Mouse (Mus musculus) 3134 (cell line): Measurements from ENCODE around the gene Pgghg.

Experiments
- DNase-seq: peaks from one replicate; pipeline ENCODE4 v3.0.0-alpha.2; 2011; ENCODE audit warnings: low spot score; ENCODE audit not compliant: insufficient read length; ENCODE audit errors: extremely low read depth

Gene Pgghg

GRCm38 (mm10) chr7:140982971-140983370 is 41.8 kb downstream of the Pgghg start:
- no peak for DNase-seq

DNA sequence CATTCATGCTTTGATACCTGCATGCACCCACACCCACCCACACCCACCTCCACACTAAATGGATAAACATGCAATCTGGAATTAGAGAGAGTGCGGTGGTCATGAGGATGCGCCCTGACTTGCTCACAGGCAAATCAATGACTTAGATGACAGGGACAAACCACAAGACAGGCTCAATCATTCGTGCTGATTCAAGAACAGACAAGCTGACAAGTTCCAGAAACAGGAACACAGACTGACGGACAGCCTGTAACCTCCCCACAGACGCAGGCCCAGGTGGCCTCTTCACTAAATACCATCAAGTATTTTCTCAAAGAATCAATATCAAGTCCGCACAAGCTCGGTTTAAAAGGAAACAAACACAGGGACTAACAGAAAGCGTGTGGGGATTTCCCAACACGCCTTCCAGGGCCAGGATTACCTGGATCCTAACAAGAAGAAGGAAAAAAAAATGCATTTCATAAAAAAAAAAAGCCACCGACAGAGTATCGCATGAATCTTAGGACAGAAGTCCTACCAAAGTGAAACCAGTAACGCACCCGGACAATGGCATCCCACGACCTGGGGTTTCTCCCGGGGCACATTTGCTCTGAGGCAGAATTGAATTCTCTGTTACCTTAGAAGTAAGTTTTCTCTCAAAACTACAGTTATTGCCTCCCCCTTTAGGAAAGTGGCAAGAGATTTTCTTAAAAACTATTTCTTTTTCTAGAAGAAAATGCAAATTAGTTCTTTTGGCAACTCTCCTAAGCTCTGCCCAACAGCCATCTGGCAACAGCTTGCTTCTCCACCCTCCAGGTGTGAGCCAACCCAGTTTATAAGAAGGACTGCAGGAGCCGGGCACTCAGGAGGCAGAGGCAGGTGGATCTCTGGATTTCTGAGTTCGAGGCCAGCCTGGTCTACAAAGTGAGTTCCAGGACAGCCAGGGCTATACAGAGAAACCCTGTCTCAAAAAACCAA is 46.3 kb downstream of the Pgghg start:
- no peak for DNase-seq

- DNase-seq, result no peak
Observed at GRCm38 (mm10) chr7:140989022-140989421, 47.8 kb downstream of the Pgghg start.

DNA sequence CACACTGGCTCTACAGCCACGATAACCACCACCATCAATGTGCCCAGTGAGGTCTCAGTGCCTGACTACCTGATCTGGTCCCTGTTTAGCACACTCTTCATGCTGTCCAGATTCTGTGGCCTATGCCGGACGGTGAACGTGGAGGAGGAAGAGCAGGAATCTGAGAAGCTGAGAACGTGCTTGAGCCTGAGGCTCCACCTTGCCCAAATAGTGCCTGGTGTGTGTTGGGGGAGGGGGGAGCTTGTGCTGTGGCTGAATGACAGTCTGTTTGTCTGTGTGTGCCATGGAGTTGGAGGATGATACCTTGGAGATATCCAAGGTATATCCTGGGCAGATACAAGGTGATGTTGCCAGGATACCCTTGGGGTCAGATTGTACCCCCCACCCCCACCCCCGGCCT is 49.0 kb downstream of the Pgghg start:
- no peak for DNase-seq

GRCm38 (mm10) chr7:140990622-140991021 is 49.4 kb downstream of the Pgghg start:
- DNase-seq, result no peak

DNA sequence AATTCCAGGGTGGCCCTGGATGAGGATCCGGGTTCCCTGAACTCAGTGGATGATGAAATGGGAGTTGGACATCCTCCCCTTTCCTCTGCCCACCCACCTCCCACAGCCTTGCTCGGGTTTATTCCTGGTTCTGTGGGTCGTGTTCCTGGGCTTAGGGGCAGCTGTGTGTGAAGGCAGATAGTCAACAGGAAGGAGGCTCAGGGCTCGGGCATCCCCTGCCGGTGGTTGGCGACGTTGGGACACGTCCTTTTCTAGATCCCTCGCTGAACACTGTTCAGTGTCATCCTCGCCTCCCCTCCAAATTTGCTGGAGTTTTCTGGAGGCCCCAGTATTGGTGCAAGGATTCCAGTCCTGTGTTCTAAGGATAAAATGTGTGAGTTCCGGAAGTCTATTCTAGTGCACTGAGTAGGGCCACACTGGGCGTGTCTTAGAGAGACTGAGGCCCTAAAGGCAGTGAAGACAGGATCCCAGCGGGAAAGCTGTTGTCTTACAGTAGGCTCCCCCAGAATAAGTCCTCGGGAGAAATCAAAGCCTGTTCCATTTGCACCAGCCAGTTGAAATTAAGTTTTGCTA is 50.0 kb downstream of the Pgghg start:
- no peak for DNase-seq
